Mouse (Mus musculus): ENCODE results near the gene Dnajb4.
A peak's percentile ranks its signal among the peaks of the same experiment; 100 is the strongest.
"Not testable (repeated sequence)": the region's sequence is repeated elsewhere in the genome, so short reads cannot be mapped to it uniquely, and the experiment has no call there.

The Dnajb4 gene

GRCm38 (mm10) chr3:152208096-152208885 is 1.8 kb downstream of the Dnajb4 start:
- no peak for DNase-seq (ENCODE audit: low read depth, low spot score)

- DNase-seq (ENCODE audit: low read depth, low spot score): no peak
These were observed 2.9 kb downstream of the Dnajb4 start for GRCm38 (mm10) chr3:152207156-152207555.

- no peak for DNase-seq (ENCODE audit: low read depth, low spot score)
These were observed 5.5 kb downstream of the Dnajb4 start for GRCm38 (mm10) chr3:152204577-152204976.

GRCm38 (mm10) chr3:152203996-152204395 is 6.1 kb downstream of the Dnajb4 start:
- DNase-seq (ENCODE audit: low read depth, low spot score): no peak

GRCm38 (mm10) chr3:152203411-152203810 is 6.7 kb downstream of the Dnajb4 start:
- DNase-seq (ENCODE audit: low read depth, low spot score): no peak

GRCm38 (mm10) chr3:152202942-152203341 is 7.2 kb downstream of the Dnajb4 start:
- no peak for DNase-seq (ENCODE audit: low read depth, low spot score)

GRCm38 (mm10) chr3:152201651-152202050 is 8.5 kb downstream of the Dnajb4 start:
- no peak for DNase-seq (ENCODE audit: low read depth, low spot score)

- DNase-seq (ENCODE audit: low read depth, low spot score): no peak
These were observed 8.9 kb downstream of the Dnajb4 start for GRCm38 (mm10) chr3:152201181-152201580.

GRCm38 (mm10) chr3:152199125-152199524 is 11.0 kb downstream of the Dnajb4 start:
- DNase-seq (ENCODE audit: low read depth, low spot score): no peak

- DNase-seq (ENCODE audit: low read depth, low spot score): not testable (repeated sequence)
These were observed 12.9 kb downstream of the Dnajb4 start for GRCm38 (mm10) chr3:152197246-152197645.

GRCm38 (mm10) chr3:152193635-152194097 is 16.4 kb downstream of the Dnajb4 start:
- peak; percentile 98 for DNase-seq (ENCODE audit: low read depth, low spot score)

GRCm38 (mm10) chr3:152193177-152193576 is 16.9 kb downstream of the Dnajb4 start:
- DNase-seq (ENCODE audit: low read depth, low spot score): no peak

GRCm38 (mm10) chr3:152192238-152192931 is 17.7 kb downstream of the Dnajb4 start:
- peak; percentile 65 for DNase-seq (ENCODE audit: low read depth, low spot score)

GRCm38 (mm10) chr3:152191791-152192237 is 18.3 kb downstream of the Dnajb4 start:
- DNase-seq (ENCODE audit: low read depth, low spot score): peak; percentile 58

GRCm38 (mm10) chr3:152190679-152191477 is 19.2 kb downstream of the Dnajb4 start:
- DNase-seq (ENCODE audit: low read depth, low spot score): peak; percentile 25

- DNase-seq (ENCODE audit: low read depth, low spot score): no peak
These were observed 20.8 kb downstream of the Dnajb4 start for GRCm38 (mm10) chr3:152189306-152189705.

GRCm38 (mm10) chr3:152186106-152186505 is 24.0 kb downstream of the Dnajb4 start:
- DNase-seq (ENCODE audit: low read depth, low spot score): no peak

- DNase-seq (ENCODE audit: low read depth, low spot score): no peak
These were observed 26.6 kb downstream of the Dnajb4 start for GRCm38 (mm10) chr3:152183522-152183921.

- no peak for DNase-seq (ENCODE audit: low read depth, low spot score)
These were observed 29.5 kb downstream of the Dnajb4 start for GRCm38 (mm10) chr3:152180624-152181023.

- DNase-seq (ENCODE audit: low read depth, low spot score): no peak
These were observed 30.8 kb downstream of the Dnajb4 start for GRCm38 (mm10) chr3:152179285-152179684.

GRCm38 (mm10) chr3:152178816-152179215 is 31.3 kb downstream of the Dnajb4 start:
- DNase-seq (ENCODE audit: low read depth, low spot score): no peak
